ENCODE assay signal across 9 mouse cellular contexts in genomic region chr8:61403266-61404177, GRCm38 (mm10).
DNase-seq lines count a peak whose midpoint lies in the region; ATAC-seq lines count a peak whose summit lies in the region.
"Had no signal": no experiment of that assay in that cellular context is flagged by ENCODE, and none has a peak within 500 bp of the region (broad histone marks: within the 10 kb centered on the region; RNA-seq: fewer than 3 reads in every experiment).

No protein-coding gene starts in this region.

- WGBS in intestine, embryonic 16.5 days = 27% methylated on average over 6 of the region's 6 CpGs

- peak; percentile 56 for DNase-seq in Muller cell, postnatal 12 days (ENCODE audit: inconsistent ontology term)
- peak; percentile 47 for DNase-seq in embryo, embryonic 9.5 days (ENCODE audit: extremely low spot score)
- peak; percentile 38 for DNase-seq in mesoderm, embryonic 11.5 days (ENCODE audit: low read depth, low spot score)
- DNase-seq in right cerebral cortex, postnatal 10 days (ENCODE audit: low spot score in 2 of 2) = no peak
- no peak for DNase-seq in left cerebral cortex, adult 9 months (ENCODE audit: low spot score in 2 of 2)
- no peak for DNase-seq in layer of hippocampus, postnatal 10 days (ENCODE audit: low spot score in 2 of 2)
- DNase-seq in B cell, adult 2 months = no peak

- peak overlapping the region; percentile 34; the same call in 1 of the 2 replicates for H3K9ac ChIP-seq in intestine, embryonic 16.5 days (ENCODE audit: low read depth, low read length)

- H3K4me3 ChIP-seq in intestine, embryonic 16.5 days (ENCODE audit: low read length) = no peak overlapping the region

- H3K27ac ChIP-seq in intestine, embryonic 16.5 days (ENCODE audit: low read length) = peak overlapping the region; percentile 92

- H3K4me1 ChIP-seq in intestine, embryonic 16.5 days (ENCODE audit: control insufficient read depth, insufficient read depth, low read length) = peaks cover 16% of the 10 kb centered on the region

- no peaks in the 10 kb centered on the region for H3K27me3 ChIP-seq in intestine, embryonic 16.5 days (replicated peaks; ENCODE audit: control insufficient read depth, insufficient read depth, low read length)

- H3K4me2 ChIP-seq in intestine, embryonic 16.5 days (ENCODE audit: low read depth, low read length) = 0 out of 2 replicates have a peak overlapping the region, but pooled peaks have one; percentile 4

- H3K9me3 ChIP-seq in intestine, embryonic 16.5 days (ENCODE audit: control insufficient read depth, low read length) = 0 out of 2 replicates have a peak, but pooled peaks cover 6% of the 10 kb centered on the region
- H3K9me3 ChIP-seq: G1E had no signal

- H3K36me3 ChIP-seq in intestine, embryonic 16.5 days (ENCODE audit: control insufficient read depth, insufficient read depth, low read length) = no peaks in the 10 kb centered on the region
- H3K36me3 ChIP-seq: G1E had no signal

- ATAC-seq in intestine, embryonic 16.5 days = peak; percentile 89

Comparison
In these comparisons a context has a peak if more than half of its experiments do, and no peak if none do; other contexts are left out.
1. DNase-seq: peak in Muller cell, postnatal 12 days (single experiment), embryo, embryonic 9.5 days (single experiment) and mesoderm, embryonic 11.5 days (single experiment); none in right cerebral cortex, postnatal 10 days (0 of 2), left cerebral cortex, adult 9 months (0 of 2), layer of hippocampus, postnatal 10 days (0 of 2) and B cell, adult 2 months (0 of 2).